Mouse (Mus musculus): ENCODE measurements around the gene Fen1. TPM values are rescaled to one million over a fixed set of nuclear protein-coding genes. Genes with fewer than 3 reads are reported as not detected.
A peak's percentile ranks its signal among the peaks of the same experiment; 100 is the strongest.

The Fen1 gene
- polyA plus RNA-seq, 1 experiment: 31.2 TPM

- no peak for TF ChIP-seq POLR2A (IDR thresholded peaks at IDR 0.05; ENCODE audit: borderline replicate concordance, low read depth, low read length)
- no peak for TF ChIP-seq CTCF (IDR thresholded peaks at IDR 0.05; ENCODE audit: low read depth, low read length)
- Histone ChIP-seq H3K4me1 (ENCODE audit: control insufficient read depth, insufficient read depth, low read length) (no peaks in the 10 kb centered on the region), H3K4me3 (ENCODE audit: insufficient read depth, low read length) (no peak overlapping the region), H3K27ac (ENCODE audit: insufficient read depth, low read depth, low read length) (no peak overlapping the region)
Measured at GRCm38 (mm10) chr19:10198286-10198685, 5.7 kb downstream of the Fen1 start.

GRCm38 (mm10) chr19:10197130-10197529, 6.8 kb downstream of the Fen1 start:
- Histone ChIP-seq H3K4me1 (ENCODE audit: control insufficient read depth, insufficient read depth, low read length) (peaks cover under 1% of the 10 kb centered on the region; the same call in 1 of the 2 replicates), H3K4me3 (ENCODE audit: insufficient read depth, low read length) (no peak overlapping the region), H3K27ac (ENCODE audit: insufficient read depth, low read depth, low read length) (no peak overlapping the region)
- no peak for TF ChIP-seq POLR2A (IDR thresholded peaks at IDR 0.05; ENCODE audit: borderline replicate concordance, low read depth, low read length)
- TF ChIP-seq CTCF (IDR thresholded peaks at IDR 0.05; ENCODE audit: low read depth, low read length): no peak

GRCm38 (mm10) chr19:10195252-10195651, 8.7 kb downstream of the Fen1 start:
- peaks cover 18% of the 10 kb centered on the region for H3K4me1 ChIP-seq (ENCODE audit: control insufficient read depth, insufficient read depth, low read length)
- H3K27ac ChIP-seq (ENCODE audit: insufficient read depth, low read depth, low read length): no peak overlapping the region
- TF ChIP-seq POLR2A (IDR thresholded peaks at IDR 0.05; ENCODE audit: borderline replicate concordance, low read depth, low read length): no peak
- TF ChIP-seq CTCF (IDR thresholded peaks at IDR 0.05; ENCODE audit: low read depth, low read length): no peak
- H3K4me3 ChIP-seq (ENCODE audit: insufficient read depth, low read length): no peak overlapping the region

- peaks cover 22% of the 10 kb centered on the region for H3K4me1 ChIP-seq (ENCODE audit: control insufficient read depth, insufficient read depth, low read length)
- no peak overlapping the region for H3K4me3 ChIP-seq (ENCODE audit: insufficient read depth, low read length)
- H3K27ac ChIP-seq (ENCODE audit: insufficient read depth, low read depth, low read length): no peak overlapping the region
- TF ChIP-seq POLR2A (IDR thresholded peaks at IDR 0.05; ENCODE audit: borderline replicate concordance, low read depth, low read length) (no peak), CTCF (IDR thresholded peaks at IDR 0.05; ENCODE audit: low read depth, low read length) (no peak)
Measured at GRCm38 (mm10) chr19:10194337-10194736, 9.6 kb downstream of the Fen1 start.

DNA sequence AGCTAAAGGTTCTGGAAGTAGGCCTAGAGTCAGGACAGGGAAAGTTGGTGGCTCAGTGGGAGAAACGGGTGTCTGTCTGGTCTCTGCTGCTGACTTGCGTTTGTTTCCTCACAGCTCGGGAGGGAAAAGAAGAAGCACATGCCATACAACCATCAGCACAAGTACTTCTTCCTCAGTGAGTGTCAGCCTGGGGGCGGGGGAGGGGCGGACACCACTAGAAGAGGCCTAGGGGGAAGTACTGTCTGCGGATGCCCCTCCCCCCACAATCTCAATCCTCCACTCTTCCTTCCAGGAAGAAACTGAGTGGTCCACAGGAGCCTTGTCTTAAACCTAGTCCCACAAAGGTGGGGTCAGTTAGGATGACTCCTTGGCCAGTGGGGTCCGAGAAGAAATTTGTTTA, 12.6 kb downstream of the Fen1 start:
- Histone ChIP-seq H3K4me3 (ENCODE audit: insufficient read depth, low read length) (peak overlapping the region; percentile 13; the same call in 1 of the 2 replicates), H3K4me1 (ENCODE audit: control insufficient read depth, insufficient read depth, low read length) (peaks cover 31% of the 10 kb centered on the region), H3K27ac (ENCODE audit: insufficient read depth, low read depth, low read length) (peak overlapping the region; percentile 99)
- no peak for TF ChIP-seq CTCF (IDR thresholded peaks at IDR 0.05; ENCODE audit: low read depth, low read length)
- TF ChIP-seq POLR2A (IDR thresholded peaks at IDR 0.05; ENCODE audit: borderline replicate concordance, low read depth, low read length): no peak

GRCm38 (mm10) chr19:10190796-10191195, 13.2 kb downstream of the Fen1 start:
- Histone ChIP-seq H3K4me3 (ENCODE audit: insufficient read depth, low read length) (no peak overlapping the region), H3K27ac (ENCODE audit: insufficient read depth, low read depth, low read length) (peak overlapping the region; percentile 99), H3K4me1 (ENCODE audit: control insufficient read depth, insufficient read depth, low read length) (peaks cover 31% of the 10 kb centered on the region)
- TF ChIP-seq POLR2A (IDR thresholded peaks at IDR 0.05; ENCODE audit: borderline replicate concordance, low read depth, low read length) (no peak), CTCF (IDR thresholded peaks at IDR 0.05; ENCODE audit: low read depth, low read length) (peak; percentile 56)

GRCm38 (mm10) chr19:10189940-10190339, 14.0 kb downstream of the Fen1 start:
- TF ChIP-seq CTCF (IDR thresholded peaks at IDR 0.05; ENCODE audit: low read depth, low read length) (no peak), POLR2A (IDR thresholded peaks at IDR 0.05; ENCODE audit: borderline replicate concordance, low read depth, low read length) (no peak)
- Histone ChIP-seq H3K4me3 (ENCODE audit: insufficient read depth, low read length) (no peak overlapping the region), H3K27ac (ENCODE audit: insufficient read depth, low read depth, low read length) (no peak overlapping the region), H3K4me1 (ENCODE audit: control insufficient read depth, insufficient read depth, low read length) (peaks cover 31% of the 10 kb centered on the region)

DNA sequence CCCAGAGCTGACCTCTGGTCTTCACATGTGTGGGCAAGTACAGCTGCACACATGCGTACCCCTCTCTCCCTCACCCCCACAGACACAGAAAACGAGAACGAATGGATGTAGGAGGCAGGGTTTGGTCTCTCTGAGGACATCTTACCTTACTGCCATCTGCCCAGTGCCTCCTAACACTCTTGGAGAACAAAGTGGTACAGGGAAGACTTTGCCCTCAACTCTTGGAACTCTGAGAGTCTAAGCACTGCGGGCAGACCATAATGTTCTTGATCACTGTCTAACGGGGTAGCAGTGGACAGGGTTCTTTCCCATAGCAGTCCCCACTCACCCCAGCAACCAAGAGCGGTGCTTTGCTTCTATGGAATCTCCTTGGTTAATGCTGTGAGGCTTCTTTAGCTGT, 14.9 kb downstream of the Fen1 start:
- TF ChIP-seq POLR2A (IDR thresholded peaks at IDR 0.05; ENCODE audit: borderline replicate concordance, low read depth, low read length): no peak
- no peak for TF ChIP-seq CTCF (IDR thresholded peaks at IDR 0.05; ENCODE audit: low read depth, low read length)
- no peak overlapping the region for H3K27ac ChIP-seq (ENCODE audit: insufficient read depth, low read depth, low read length)
- H3K4me1 ChIP-seq (ENCODE audit: control insufficient read depth, insufficient read depth, low read length): peaks cover 37% of the 10 kb centered on the region
- H3K4me3 ChIP-seq (ENCODE audit: insufficient read depth, low read length): no peak overlapping the region

GRCm38 (mm10) chr19:10188281-10188811, 15.6 kb downstream of the Fen1 start:
- Histone ChIP-seq H3K27ac (ENCODE audit: insufficient read depth, low read depth, low read length) (no peak overlapping the region), H3K4me1 (ENCODE audit: control insufficient read depth, insufficient read depth, low read length) (peaks cover 37% of the 10 kb centered on the region), H3K4me3 (ENCODE audit: insufficient read depth, low read length) (no peak overlapping the region)
- TF ChIP-seq POLR2A (IDR thresholded peaks at IDR 0.05; ENCODE audit: borderline replicate concordance, low read depth, low read length) (no peak), CTCF (IDR thresholded peaks at IDR 0.05; ENCODE audit: low read depth, low read length) (no peak)

- Histone ChIP-seq H3K4me3 (ENCODE audit: insufficient read depth, low read length) (no peak overlapping the region), H3K27ac (ENCODE audit: insufficient read depth, low read depth, low read length) (no peak overlapping the region), H3K4me1 (ENCODE audit: control insufficient read depth, insufficient read depth, low read length) (peaks cover 37% of the 10 kb centered on the region)
- TF ChIP-seq POLR2A (IDR thresholded peaks at IDR 0.05; ENCODE audit: borderline replicate concordance, low read depth, low read length) (no peak), CTCF (IDR thresholded peaks at IDR 0.05; ENCODE audit: low read depth, low read length) (no peak)
Measured at GRCm38 (mm10) chr19:10186569-10186968, 17.4 kb downstream of the Fen1 start.

Data from bone marrow macrophage, adult 2 months (primary cell).